In genomic region chr12:83302320-83303153, GRCm38 (mm10) we compare ENCODE assay signal across 7 mouse cellular contexts.
DNase-seq lines count a peak whose midpoint lies in the region; ATAC-seq and TF ChIP-seq lines count a peak whose summit lies in the region.

No protein-coding gene starts in this region.

- no peaks in the 10 kb centered on the region for H3K9me3 ChIP-seq in hindbrain, embryonic 15.5 days
- no peaks in the 10 kb centered on the region for H3K9me3 ChIP-seq in neural tube, embryonic 11.5 days (ENCODE audit: control insufficient read depth, low read length)

- peak; percentile 91 for DNase-seq in brain, embryonic 14.5 days (ENCODE audit: low read depth)
- peak; percentile 90 for DNase-seq in cerebellum, adult 8-10 months
- peak; percentile 61 for DNase-seq in gastrocnemius, adult 2 months
- DNase-seq in neural tube, embryonic 11.5 days (ENCODE audit: low spot score) = peak; percentile 54
- DNase-seq in ovary, postnatal 14 days (ENCODE audit: low spot score) = no peak

- peak; percentile 84 for ATAC-seq in hindbrain, embryonic 15.5 days (ENCODE audit: low FRiP score, low read depth)
- ATAC-seq in neural tube, embryonic 11.5 days (ENCODE audit: insufficient read depth, low FRiP score, low TSS enrichment) = peak; percentile 35; the same call in 1 of the 2 replicates
- ATAC-seq in activated CD4-positive, CD25-positive, alpha-beta regulatory T cell, adult 4 months = no peak

- no peak for TF ChIP-seq POLR2A in brain, embryonic 14.5 days (IDR thresholded peaks at IDR 0.05; ENCODE audit: borderline replicate concordance, extremely low read depth, insufficient read depth, insufficient read length, poor library complexity, severe bottlenecking)

- no peaks in the 10 kb centered on the region for H3K36me3 ChIP-seq in hindbrain, embryonic 15.5 days
- H3K36me3 ChIP-seq in neural tube, embryonic 11.5 days (ENCODE audit: control insufficient read depth, insufficient read depth, low read length) = no peaks in the 10 kb centered on the region

- TF ChIP-seq CTCF in brain, embryonic 14.5 days (IDR thresholded peaks at IDR 0.05; ENCODE audit: borderline replicate concordance, extremely low read depth, insufficient read depth, insufficient read length) = no peak
- TF ChIP-seq CTCF in gastrocnemius, adult 2 months (IDR thresholded peaks at IDR 0.05) = no peak

- peak overlapping the region; percentile 60 for H3K4me3 ChIP-seq in gastrocnemius, adult 2 months
- H3K4me3 ChIP-seq in hindbrain, embryonic 15.5 days = no peak overlapping the region
- no peak overlapping the region for H3K4me3 ChIP-seq in neural tube, embryonic 11.5 days (ENCODE audit: low read depth, low read length)

- WGBS in hindbrain, embryonic 15.5 days = 9% methylated on average over 18 of the region's 18 CpGs
- 25% methylated on average over 18 of the region's 18 CpGs for WGBS in neural tube, embryonic 11.5 days

- peaks cover 21% of the 10 kb centered on the region for H3K4me1 ChIP-seq in hindbrain, embryonic 15.5 days (replicated peaks)
- H3K4me1 ChIP-seq in neural tube, embryonic 11.5 days (ENCODE audit: control insufficient read depth, insufficient read depth, low read length) = 0 out of 2 replicates have a peak, but pooled peaks cover 2% of the 10 kb centered on the region

- H3K4me2 ChIP-seq in hindbrain, embryonic 15.5 days = peak overlapping the region; percentile 38
- no peak overlapping the region; the same call in 1 of the 2 replicates for H3K4me2 ChIP-seq in neural tube, embryonic 11.5 days (ENCODE audit: low read depth)

- H3K9ac ChIP-seq in hindbrain, embryonic 15.5 days = peak overlapping the region; percentile 34; the same call in 1 of the 2 replicates
- H3K9ac ChIP-seq in neural tube, embryonic 11.5 days (ENCODE audit: low read length) = no peak overlapping the region; the same call in 1 of the 2 replicates

- peak overlapping the region; percentile 84 for H3K27ac ChIP-seq in gastrocnemius, adult 2 months
- H3K27ac ChIP-seq in hindbrain, embryonic 15.5 days (replicated peaks) = peak overlapping the region; percentile 91
- H3K27ac ChIP-seq in neural tube, embryonic 11.5 days (ENCODE audit: low read depth, low read length) = peak overlapping the region; percentile 50; the same call in 1 of the 2 replicates

- intact Hi-C loops in gastrocnemius, adult 2 months (cut with DNase I) = loop anchor here (2.0 kb wide), 1 partner anchor 32 kb away; no protein-coding TSS in a partner anchor

- no peaks in the 10 kb centered on the region for H3K27me3 ChIP-seq in hindbrain, embryonic 15.5 days
- H3K27me3 ChIP-seq in neural tube, embryonic 11.5 days (ENCODE audit: control insufficient read depth, insufficient read depth, low read length) = no peaks in the 10 kb centered on the region
